Mouse (Mus musculus) E14TG2a.4 (cell line): ENCODE data around the gene Grin3b.

ENCODE experiments used
- CTCF ChIP-seq: conservative IDR thresholded peaks from 2 replicates; pipeline ENCODE4 v1.5.1; 2014; ENCODE audit warnings: low read length
- NANOG ChIP-seq: IDR thresholded peaks from 2 replicates; pipeline ENCODE4 v1.6.1; 2014; ENCODE audit warnings: borderline replicate concordance, low read length, mixed read lengths
- POU5F1 ChIP-seq: IDR thresholded peaks from 2 replicates; pipeline ENCODE4 v1.6.1; 2014; ENCODE audit warnings: low read length, borderline replicate concordance

- TF ChIP-seq CTCF, result no peak
- no peak for TF ChIP-seq NANOG
- no peak for TF ChIP-seq POU5F1
Measured at GRCm38 (mm10) chr10:79987771-79988505, 17.4 kb downstream of the Grin3b start.
